Mouse (Mus musculus): Measurements from ENCODE around the gene Utrn. TPM values are rescaled to one million over a fixed set of nuclear protein-coding genes. Genes with fewer than 3 reads are reported as not detected.

Gene Utrn
- polyA plus RNA-seq, 1 experiment from 2014 or later: 68.1 TPM

GRCm38 (mm10) chr10:12723269-12723668 lies 145.9 kb downstream of the Utrn start:
- H3K36me3 ChIP-seq: peaks cover 11% of the 10 kb centered on the region; the same call in 1 of the 2 replicates
- H3K27me3 ChIP-seq (replicated peaks): no peaks in the 10 kb centered on the region
- H3K9me3 ChIP-seq: no peaks in the 10 kb centered on the region
- H3K9ac ChIP-seq: no peak overlapping the region
- H3K27ac ChIP-seq: no peak overlapping the region
- H3K4me1 ChIP-seq: no peaks in the 10 kb centered on the region
- ATAC-seq (ENCODE audit: insufficient read depth, low FRiP score, low read depth): no peak
- no peak overlapping the region for H3K4me2 ChIP-seq
- no peak overlapping the region for H3K4me3 ChIP-seq (replicated peaks)
- WGBS: 67% methylated on average over 3 of the region's 3 CpGs

DNA sequence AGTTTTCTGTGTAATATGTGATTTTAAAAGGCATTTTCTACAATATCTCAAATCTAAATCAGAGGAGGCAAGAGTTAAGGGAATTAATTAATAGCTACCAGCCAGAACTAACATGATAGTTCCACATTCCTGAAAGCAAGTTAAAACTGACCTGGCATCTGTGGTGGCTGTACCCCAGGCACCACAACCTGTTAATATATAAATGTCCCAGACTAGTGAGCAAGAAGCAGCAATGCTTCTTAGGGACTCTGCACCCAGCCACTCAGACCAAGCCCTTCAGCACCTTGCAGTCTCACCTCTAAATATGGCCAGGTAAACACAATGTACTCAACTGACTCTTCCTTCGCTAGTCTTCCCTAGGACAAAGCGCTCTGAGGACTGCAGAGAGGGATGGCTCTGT lies 147.1 kb downstream of the Utrn start:
- H3K27ac ChIP-seq: no peak overlapping the region
- no peaks in the 10 kb centered on the region for H3K9me3 ChIP-seq
- H3K27me3 ChIP-seq (replicated peaks): no peaks in the 10 kb centered on the region
- no peak overlapping the region for H3K4me2 ChIP-seq
- 88% methylated on average over 2 of the region's 2 CpGs for WGBS
- H3K4me3 ChIP-seq (replicated peaks): no peak overlapping the region
- peaks cover 13% of the 10 kb centered on the region; the same call in 1 of the 2 replicates for H3K36me3 ChIP-seq
- ATAC-seq (ENCODE audit: insufficient read depth, low FRiP score, low read depth): no peak
- no peak overlapping the region for H3K9ac ChIP-seq
- H3K4me1 ChIP-seq: no peaks in the 10 kb centered on the region

DNA sequence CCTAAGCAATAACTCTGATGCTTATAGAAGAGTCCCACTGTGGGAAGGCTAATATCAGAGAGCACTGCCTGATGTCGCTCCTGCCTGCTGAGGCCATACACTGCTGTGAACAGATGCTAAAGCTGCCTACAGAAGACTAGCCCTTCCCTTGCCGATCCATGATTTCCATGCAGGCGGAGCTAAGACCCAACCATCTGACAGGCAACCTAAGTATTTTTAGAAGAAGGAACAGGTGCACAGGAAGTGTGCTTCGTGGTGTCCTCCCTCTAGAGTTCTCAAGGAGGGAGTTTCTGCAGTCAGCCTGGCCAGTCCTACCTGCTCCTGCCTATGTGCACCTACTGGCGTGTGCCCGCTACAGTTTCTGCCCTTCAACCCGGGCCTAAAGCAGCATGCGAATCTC lies 150.8 kb downstream of the Utrn start:
- Histone ChIP-seq H3K4me2 (no peak overlapping the region), H3K27ac (no peak overlapping the region), H3K9ac (no peak overlapping the region), H3K36me3 (peaks cover 20% of the 10 kb centered on the region; the same call in 1 of the 2 replicates), H3K4me3 (replicated peaks) (no peak overlapping the region), H3K9me3 (no peaks in the 10 kb centered on the region), H3K4me1 (no peaks in the 10 kb centered on the region), H3K27me3 (replicated peaks) (no peaks in the 10 kb centered on the region)
- no peak for ATAC-seq (ENCODE audit: insufficient read depth, low FRiP score, low read depth)
- WGBS: 91% methylated on average over 8 of the region's 8 CpGs

- no peak for ATAC-seq (ENCODE audit: insufficient read depth, low FRiP score, low read depth)
- no peak overlapping the region for H3K4me3 ChIP-seq (replicated peaks)
- no peaks in the 10 kb centered on the region for H3K9me3 ChIP-seq
- WGBS: 83% methylated on average over 3 of the region's 3 CpGs
- no peak overlapping the region for H3K4me2 ChIP-seq
- peaks cover 20% of the 10 kb centered on the region; the same call in 1 of the 2 replicates for H3K36me3 ChIP-seq
- no peaks in the 10 kb centered on the region for H3K27me3 ChIP-seq (replicated peaks)
- no peak overlapping the region for H3K27ac ChIP-seq
- H3K9ac ChIP-seq: no peak overlapping the region
- H3K4me1 ChIP-seq: no peaks in the 10 kb centered on the region
Measured at GRCm38 (mm10) chr10:12717381-12717780, 151.8 kb downstream of the Utrn start.

DNA sequence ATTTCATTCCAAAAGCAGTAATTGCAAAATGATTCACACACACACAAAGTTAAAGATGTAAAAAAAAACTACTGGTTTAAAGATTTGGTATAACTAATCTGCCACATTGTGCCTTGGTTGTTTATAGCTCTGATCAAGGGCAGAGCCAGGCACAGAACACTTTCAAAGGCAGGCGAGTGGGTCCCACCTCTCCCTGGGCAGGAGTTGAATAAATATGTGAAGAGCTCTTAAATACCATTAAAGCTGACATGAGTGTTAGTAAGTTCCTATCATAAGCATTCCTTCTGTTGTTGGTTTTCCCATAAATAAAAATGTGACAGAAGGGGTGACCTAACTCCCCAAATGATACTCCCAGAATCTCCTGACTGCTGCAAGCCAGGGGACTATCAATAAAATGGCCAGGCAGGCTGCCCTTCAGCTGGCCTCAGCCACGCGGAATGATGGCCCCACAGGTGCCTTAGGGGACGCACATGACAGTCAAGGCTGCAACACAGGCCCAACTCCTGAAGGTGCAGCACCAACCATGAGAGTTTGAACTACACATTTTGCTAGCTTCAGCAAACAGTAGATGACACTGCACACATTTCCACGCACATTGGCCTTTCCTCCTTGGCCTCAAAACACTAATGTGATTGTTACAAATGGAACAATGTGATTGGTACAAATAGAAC lies 152.4 kb downstream of the Utrn start:
- Histone ChIP-seq H3K27ac (no peak overlapping the region), H3K4me3 (replicated peaks) (no peak overlapping the region), H3K27me3 (replicated peaks) (no peaks in the 10 kb centered on the region), H3K36me3 (peaks cover 20% of the 10 kb centered on the region; the same call in 1 of the 2 replicates), H3K9ac (no peak overlapping the region), H3K4me2 (no peak overlapping the region), H3K4me1 (no peaks in the 10 kb centered on the region), H3K9me3 (no peaks in the 10 kb centered on the region)
- WGBS: 84% methylated on average over 5 of the region's 5 CpGs
- ATAC-seq (ENCODE audit: insufficient read depth, low FRiP score, low read depth): no peak

DNA sequence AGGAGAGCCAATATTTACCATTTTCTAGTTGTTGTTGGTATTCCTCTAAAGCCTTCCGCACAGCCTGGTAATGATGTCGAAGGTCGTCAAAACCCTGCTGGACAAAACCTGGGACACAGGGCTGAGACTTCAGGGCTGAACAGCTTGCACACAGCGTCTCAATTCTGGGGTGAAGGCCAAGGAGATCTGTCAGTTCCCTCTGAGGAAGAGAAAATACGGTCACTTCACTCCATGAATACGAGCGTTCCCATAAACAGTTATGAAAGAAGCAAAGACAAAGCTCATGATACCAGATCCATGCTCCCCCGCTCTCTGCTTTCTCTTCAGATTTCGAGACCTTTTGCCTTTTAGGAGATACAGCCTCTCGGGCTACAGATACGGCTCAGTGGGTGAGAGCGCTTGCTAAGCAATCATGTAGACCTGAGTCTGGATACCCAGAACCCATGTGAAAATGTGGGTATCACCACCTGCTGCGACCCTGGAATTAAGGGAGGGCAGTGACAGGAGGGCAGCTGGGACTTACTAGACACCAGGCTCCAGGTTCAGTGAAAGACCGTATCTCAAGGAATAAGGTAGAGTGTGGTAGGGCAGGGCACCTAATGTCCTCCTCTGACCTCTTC lies 155.8 kb downstream of the Utrn start:
- WGBS: 91% methylated on average over 14 of the region's 14 CpGs
- H3K27ac ChIP-seq: no peak overlapping the region
- ATAC-seq (ENCODE audit: insufficient read depth, low FRiP score, low read depth): no peak
- no peaks in the 10 kb centered on the region for H3K4me1 ChIP-seq
- peaks cover 14% of the 10 kb centered on the region; the same call in 1 of the 2 replicates for H3K36me3 ChIP-seq
- no peak overlapping the region for H3K4me2 ChIP-seq
- H3K27me3 ChIP-seq (replicated peaks): no peaks in the 10 kb centered on the region
- no peak overlapping the region for H3K9ac ChIP-seq
- no peak overlapping the region for H3K4me3 ChIP-seq (replicated peaks)
- H3K9me3 ChIP-seq: no peaks in the 10 kb centered on the region

GRCm38 (mm10) chr10:12711332-12711831 lies 157.8 kb downstream of the Utrn start:
- H3K27ac ChIP-seq: no peak overlapping the region
- H3K36me3 ChIP-seq: peaks cover 12% of the 10 kb centered on the region; the same call in 1 of the 2 replicates
- WGBS: 69% methylated on average over 11 of the region's 11 CpGs
- no peaks in the 10 kb centered on the region for H3K27me3 ChIP-seq (replicated peaks)
- no peak overlapping the region for H3K4me3 ChIP-seq (replicated peaks)
- no peak for ATAC-seq (ENCODE audit: insufficient read depth, low FRiP score, low read depth)
- H3K4me1 ChIP-seq: no peaks in the 10 kb centered on the region
- H3K9ac ChIP-seq: no peak overlapping the region
- no peak overlapping the region for H3K4me2 ChIP-seq
- H3K9me3 ChIP-seq: no peaks in the 10 kb centered on the region

- 88% methylated on average over 2 of the region's 2 CpGs for WGBS
- no peak for ATAC-seq (ENCODE audit: insufficient read depth, low FRiP score, low read depth)
- no peak overlapping the region for H3K4me2 ChIP-seq
Measured at GRCm38 (mm10) chr10:12706516-12706915, 162.6 kb downstream of the Utrn start.

GRCm38 (mm10) chr10:12705990-12706389 lies 163.2 kb downstream of the Utrn start:
- Histone ChIP-seq H3K4me2 (no peak overlapping the region), H3K4me1 (no peaks in the 10 kb centered on the region), H3K27me3 (replicated peaks) (no peaks in the 10 kb centered on the region), H3K27ac (no peak overlapping the region), H3K4me3 (replicated peaks) (no peak overlapping the region), H3K9me3 (no peaks in the 10 kb centered on the region), H3K9ac (no peak overlapping the region), H3K36me3 (no peaks in the 10 kb centered on the region)
- no peak for ATAC-seq (ENCODE audit: insufficient read depth, low FRiP score, low read depth)
- WGBS: 69% methylated on average over 1 of the region's 1 CpGs

More at GRCm38 (mm10) chr10:12706516-12706915, 162.6 kb downstream of the Utrn start:
- H3K4me1 ChIP-seq: no peaks in the 10 kb centered on the region
- H3K4me3 ChIP-seq (replicated peaks): no peak overlapping the region
- H3K27ac ChIP-seq: no peak overlapping the region
- H3K9ac ChIP-seq: no peak overlapping the region
- H3K27me3 ChIP-seq (replicated peaks): no peaks in the 10 kb centered on the region
- no peaks in the 10 kb centered on the region for H3K9me3 ChIP-seq
- H3K36me3 ChIP-seq: no peaks in the 10 kb centered on the region

DNA sequence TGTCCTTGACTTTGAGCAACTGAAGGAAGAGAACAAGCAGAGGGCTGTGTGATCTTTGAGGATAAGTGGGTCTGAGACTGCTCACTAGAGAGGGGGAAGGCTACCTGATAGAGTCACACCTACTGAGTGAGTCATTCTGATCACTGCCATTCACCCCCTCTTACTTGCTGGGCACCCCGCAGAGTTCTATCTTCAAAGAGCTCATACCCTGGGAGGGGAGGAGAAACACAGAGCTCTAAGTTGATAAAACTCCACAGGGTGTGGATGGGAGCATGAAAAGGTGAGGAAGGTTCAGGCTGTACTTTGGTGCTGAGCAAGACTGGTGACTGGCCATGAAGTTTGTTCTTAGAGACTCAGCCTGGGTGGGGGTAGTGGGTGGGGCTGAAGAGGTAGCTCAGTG lies 164.9 kb downstream of the Utrn start:
- Histone ChIP-seq H3K4me1 (no peaks in the 10 kb centered on the region), H3K27me3 (replicated peaks) (no peaks in the 10 kb centered on the region), H3K4me3 (replicated peaks) (no peak overlapping the region), H3K4me2 (no peak overlapping the region), H3K36me3 (no peaks in the 10 kb centered on the region), H3K27ac (no peak overlapping the region), H3K9me3 (no peaks in the 10 kb centered on the region), H3K9ac (no peak overlapping the region)
- 46% methylated on average over 1 of the region's 1 CpGs for WGBS
- ATAC-seq (ENCODE audit: insufficient read depth, low FRiP score, low read depth): peak; percentile 73

- Histone ChIP-seq H3K4me1 (no peaks in the 10 kb centered on the region), H3K27ac (no peak overlapping the region), H3K9me3 (no peaks in the 10 kb centered on the region), H3K9ac (no peak overlapping the region), H3K4me3 (replicated peaks) (no peak overlapping the region), H3K4me2 (no peak overlapping the region), H3K27me3 (replicated peaks) (no peaks in the 10 kb centered on the region), H3K36me3 (no peaks in the 10 kb centered on the region)
- ATAC-seq (ENCODE audit: insufficient read depth, low FRiP score, low read depth): no peak
- WGBS: 61% methylated on average over 3 of the region's 3 CpGs
Measured at GRCm38 (mm10) chr10:12703526-12703925, 165.6 kb downstream of the Utrn start.

DNA sequence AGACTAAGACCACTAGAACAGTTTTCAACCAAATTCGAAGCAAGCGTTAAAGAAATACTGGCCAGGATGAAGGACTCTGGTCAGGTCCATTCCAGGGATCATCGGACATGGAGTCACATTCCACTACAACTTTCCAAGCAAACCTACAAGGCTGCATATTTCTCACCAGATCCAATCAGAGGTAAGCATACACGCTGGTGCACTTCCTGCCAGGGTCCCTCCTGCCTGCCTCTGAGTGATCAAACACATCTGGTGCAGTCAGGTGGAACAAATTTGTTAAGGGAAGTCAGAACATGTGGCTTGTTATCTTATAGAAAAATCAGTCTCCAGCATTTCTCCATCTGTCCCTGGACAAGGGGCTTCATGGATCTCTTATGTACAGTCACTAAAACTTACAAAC lies 167.0 kb downstream of the Utrn start:
- Histone ChIP-seq H3K27me3 (replicated peaks) (no peaks in the 10 kb centered on the region), H3K27ac (no peak overlapping the region), H3K4me2 (no peak overlapping the region), H3K4me1 (no peaks in the 10 kb centered on the region), H3K9me3 (no peaks in the 10 kb centered on the region), H3K4me3 (replicated peaks) (no peak overlapping the region), H3K36me3 (no peaks in the 10 kb centered on the region), H3K9ac (no peak overlapping the region)
- no peak for ATAC-seq (ENCODE audit: insufficient read depth, low FRiP score, low read depth)
- 72% methylated on average over 4 of the region's 4 CpGs for WGBS
